Mouse (Mus musculus): ENCODE data around the gene 4930512M02Rik.

The 4930512M02Rik gene

GRCm38 (mm10) chr11:11564266-11565044 is 63.2 kb downstream of the 4930512M02Rik start:
- DNase-seq (ENCODE audit: low spot score in 2 of 2) = no peak

GRCm38 (mm10) chr11:11561118-11561517 is 66.5 kb downstream of the 4930512M02Rik start:
- no peak for DNase-seq (ENCODE audit: low spot score in 2 of 2)

- no peak for DNase-seq (ENCODE audit: low spot score in 2 of 2)
These were observed 68.4 kb downstream of the 4930512M02Rik start for GRCm38 (mm10) chr11:11559099-11559686.

- no peak for DNase-seq (ENCODE audit: low spot score in 2 of 2)
These were observed 69.0 kb downstream of the 4930512M02Rik start for GRCm38 (mm10) chr11:11558662-11559061.

GRCm38 (mm10) chr11:11557173-11557967 is 70.3 kb downstream of the 4930512M02Rik start:
- DNase-seq (ENCODE audit: low spot score in 2 of 2) = no peak

- DNase-seq (ENCODE audit: low spot score in 2 of 2) = no peak
These were observed 71.4 kb downstream of the 4930512M02Rik start for GRCm38 (mm10) chr11:11556186-11556585.

- no peak for DNase-seq (ENCODE audit: low spot score in 2 of 2)
These were observed 72.1 kb downstream of the 4930512M02Rik start for GRCm38 (mm10) chr11:11555563-11555962.

GRCm38 (mm10) chr11:11547597-11548240 is 79.9 kb downstream of the 4930512M02Rik start:
- DNase-seq (ENCODE audit: low spot score in 2 of 2) = no peak

- no peak for DNase-seq (ENCODE audit: low spot score in 2 of 2)
These were observed 80.6 kb downstream of the 4930512M02Rik start for GRCm38 (mm10) chr11:11546903-11547511.

- no peak for DNase-seq (ENCODE audit: low spot score in 2 of 2)
These were observed 81.7 kb downstream of the 4930512M02Rik start for GRCm38 (mm10) chr11:11545948-11546347.
